Mouse (Mus musculus) inflammation-experienced regulatory T-cells, adult 16 weeks (primary cell): Measurements from ENCODE around the gene Erv3. TPM values are rescaled to one million over a fixed set of nuclear protein-coding genes. Genes with fewer than 3 reads are reported as not detected.

ENCODE experiments used
- polyA plus RNA-seq: library from polyadenylated mRNA; unstranded; fragments of 100-300 nt; shearing (Covaris generic); gene quantifications from one replicate; pipeline ENCODE4 v1.2.1, GENCODE M21; 2017

Gene Erv3
- not detected for polyA plus RNA-seq

GRCm38 (mm10) chr2:131859721-131860120, at the start of gene Erv3:
Gene Erv3, minus strand, starts transcription at chr2:131859747.

Other genes with a start within 250 kb of the Erv3 start
- gene Prnp, start 50.2 kb upstream of the Erv3 start, polyA plus RNA-seq = 38.1 TPM
- gene Prn, start 50.2 kb upstream of the Erv3 start, polyA plus RNA-seq = not detected
- gene Prnd, start 91.1 kb upstream of the Erv3 start, polyA plus RNA-seq = 0.30 TPM
- 109 TPM for gene Rassf2, start 170.5 kb upstream of the Erv3 start, polyA plus RNA-seq